Mouse (Mus musculus) intestine, embryonic 16.5 days (tissue): Measurements from ENCODE around the gene Rrp1b. TPM values are rescaled to one million over a fixed set of nuclear protein-coding genes. Genes with fewer than 3 reads are reported as not detected.
"Not testable (repeated sequence)": the region's sequence is repeated elsewhere in the genome, so short reads cannot be mapped to it uniquely, and the experiment has no call there.

ENCODE experiments used
- ATAC-seq: fragments of 200-750 bp; cut with Nextera tagmentation; 2 replicates; pipeline ENCODE4 v1.8.0; 2017; ENCODE audit warnings: moderate TSS enrichment, moderate library complexity
- H3K27ac ChIP-seq: fragments of 300-500 bp; sonication (generic); 2 replicates; pipeline ENCODE4 v1.5.1; 2014; ENCODE audit warnings: mild to moderate bottlenecking, low read length
- H3K27me3 ChIP-seq: fragments of 300-500 bp; sonication (generic); replicated peaks from 2 replicates; pipeline ENCODE4 v1.6.1; 2014; ENCODE audit warnings: low read length, control low read depth, mixed read lengths; ENCODE audit not compliant: control insufficient read depth, insufficient read depth
- H3K36me3 ChIP-seq: fragments of 300-500 bp; sonication (generic); 2 replicates; pipeline ENCODE4 v1.6.1; 2014; ENCODE audit warnings: low read length, control low read depth; ENCODE audit not compliant: control insufficient read depth, insufficient read depth
- H3K4me1 ChIP-seq: fragments of 300-500 bp; sonication (generic); 2 replicates; pipeline ENCODE4 v1.6.1; 2014; ENCODE audit warnings: low read length, control low read depth, mixed read lengths; ENCODE audit not compliant: control insufficient read depth, insufficient read depth
- H3K4me2 ChIP-seq: fragments of 300-500 bp; sonication (generic); 2 replicates; pipeline ENCODE4 v1.6.1; 2014; ENCODE audit warnings: low read depth, low read length, control low read depth
- H3K4me3 ChIP-seq: fragments of 300-500 bp; sonication (generic); 2 replicates; pipeline ENCODE4 v1.5.1; 2014; ENCODE audit warnings: mild to moderate bottlenecking, low read length
- H3K9ac ChIP-seq: fragments of 300-500 bp; sonication (generic); 2 replicates; pipeline ENCODE4 v1.6.1; 2014; ENCODE audit warnings: low read depth, low read length
- H3K9me3 ChIP-seq: fragments of 300-500 bp; sonication (generic); 2 replicates; pipeline ENCODE4 v1.6.1; 2016; ENCODE audit warnings: low read length, control low read depth; ENCODE audit not compliant: control insufficient read depth
- WGBS: fragments of 180-500 bp; shearing (Covaris S2); extraction: QIAGEN DNeasy Blood & Tissue Kit; methylation state at CpG from one replicate; pipeline ENCODE4 v1.1.7; 2014; 5-methylcytosine and 5-hydroxymethylcytosine counted together
- polyA plus RNA-seq: library from polyadenylated mRNA; unstranded; fragments of >200 nt; fragmentation: Nextera tagmentation; extraction: Ambion mirVana; gene quantifications from 2 replicates; pipeline ENCODE4 v1.2.1, GENCODE M21; 2015

Rrp1b gene
- polyA plus RNA-seq, 1 experiment from 2014 or later = 49.5 TPM

DNA sequence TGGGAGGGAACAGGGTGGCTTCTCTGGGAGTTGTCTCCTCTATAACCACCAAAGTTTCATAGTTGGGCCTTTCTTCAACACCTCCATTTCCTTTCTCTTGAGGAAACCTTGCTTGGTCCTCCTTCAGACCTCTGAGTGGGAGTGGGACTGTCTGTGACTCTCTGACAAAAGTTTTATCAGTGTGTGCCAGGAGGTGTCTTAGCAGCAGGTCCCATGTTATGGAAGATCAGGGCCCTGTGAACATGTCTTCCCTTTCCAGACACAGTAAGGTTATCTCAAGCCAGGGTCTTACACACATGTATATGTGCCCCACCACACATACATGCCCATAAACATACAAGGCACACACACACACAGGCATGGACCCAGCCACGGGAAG is 56.3 kb downstream of the Rrp1b start:
- 93% methylated on average over 1 of the region's 1 CpGs for WGBS
- H3K4me1 ChIP-seq = peaks cover 10% of the 10 kb centered on the region
- H3K27ac ChIP-seq = no peak overlapping the region
- no peak overlapping the region for H3K4me2 ChIP-seq
- H3K9me3 ChIP-seq = 0 out of 2 replicates have a peak, but pooled peaks cover 6% of the 10 kb centered on the region
- H3K36me3 ChIP-seq = no peaks in the 10 kb centered on the region
- no peaks in the 10 kb centered on the region for H3K27me3 ChIP-seq
- ATAC-seq = peak; percentile 18; the same call in 1 of the 2 replicates
- H3K4me3 ChIP-seq = no peak overlapping the region
- H3K9ac ChIP-seq = no peak overlapping the region

DNA sequence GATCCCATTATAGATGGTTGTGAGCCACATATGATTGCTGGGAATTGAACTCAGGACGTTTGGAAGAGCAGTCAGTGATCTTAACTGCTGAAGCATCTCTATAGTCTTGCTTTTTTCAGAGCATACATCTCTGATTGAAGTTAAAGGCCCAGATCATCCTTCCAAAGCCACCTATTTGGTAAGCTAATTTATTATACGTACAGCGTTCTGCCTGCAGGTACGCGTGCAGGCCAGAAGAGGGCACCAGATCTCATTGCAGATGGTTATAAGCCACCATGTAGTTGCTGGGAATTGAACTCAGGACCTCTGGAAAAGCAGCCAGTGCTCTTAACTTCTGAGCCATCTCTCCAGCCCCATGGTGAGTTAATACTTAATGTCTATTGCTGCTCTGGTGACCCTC is 57.0 kb downstream of the Rrp1b start:
- Histone ChIP-seq H3K4me3 (no peak overlapping the region), H3K4me2 (no peak overlapping the region), H3K36me3 (no peaks in the 10 kb centered on the region), H3K4me1 (peaks cover 10% of the 10 kb centered on the region), H3K27ac (no peak overlapping the region), H3K9me3 (0 out of 2 replicates have a peak, but pooled peaks cover 6% of the 10 kb centered on the region), H3K27me3 (no peaks in the 10 kb centered on the region), H3K9ac (no peak overlapping the region)
- WGBS = 89% methylated on average over 5 of the region's 5 CpGs
- no peak for ATAC-seq

DNA sequence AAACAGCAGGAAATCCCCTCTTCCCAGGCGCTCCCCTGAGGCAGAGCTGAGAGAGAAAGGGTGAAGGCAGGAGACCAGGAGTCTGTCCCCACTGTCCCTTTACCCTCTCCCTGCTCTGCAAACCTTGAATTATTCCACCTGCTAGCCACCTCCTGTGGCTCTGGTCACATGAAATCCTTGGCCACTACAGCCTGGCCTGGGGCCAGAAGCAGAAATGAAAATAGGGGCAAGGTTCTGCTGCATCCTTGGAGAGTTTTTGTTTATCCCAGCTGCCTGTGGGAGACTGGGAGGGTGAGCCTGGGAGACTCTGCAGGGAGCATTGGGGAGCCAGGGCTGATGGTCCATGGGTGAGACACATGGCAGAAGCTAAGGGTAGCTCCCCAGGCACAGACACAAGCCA is 61.8 kb downstream of the Rrp1b start:
- Histone ChIP-seq H3K27ac (no peak overlapping the region), H3K9me3 (0 out of 2 replicates have a peak, but pooled peaks cover 6% of the 10 kb centered on the region), H3K36me3 (no peaks in the 10 kb centered on the region), H3K4me2 (no peak overlapping the region), H3K9ac (no peak overlapping the region), H3K27me3 (peaks cover 5% of the 10 kb centered on the region; the same call in 1 of the 2 replicates), H3K4me3 (no peak overlapping the region), H3K4me1 (peaks cover 10% of the 10 kb centered on the region)
- ATAC-seq = no peak
- 71% methylated on average over 1 of the region's 1 CpGs for WGBS

DNA sequence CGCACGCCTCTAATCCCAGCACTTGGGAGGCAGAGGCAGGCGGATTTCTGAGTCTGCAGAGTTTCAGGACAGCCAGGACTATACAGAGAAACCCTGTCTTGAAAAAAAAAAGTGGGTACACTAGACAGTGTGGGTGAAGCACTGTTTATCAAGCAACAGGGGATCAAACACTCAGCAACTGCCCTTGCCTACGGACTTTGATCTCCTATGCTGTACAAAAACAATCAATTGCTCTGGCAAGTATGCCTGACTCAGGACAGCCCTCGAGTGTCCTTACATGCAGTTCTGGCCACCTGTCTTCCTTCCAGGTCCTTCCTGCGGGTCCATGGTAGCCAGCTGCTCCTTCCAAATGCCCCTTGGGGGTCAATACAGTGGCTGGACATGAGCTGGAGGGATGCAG is 63.0 kb downstream of the Rrp1b start:
- peak; percentile 57 for ATAC-seq
- WGBS = 76% methylated on average over 5 of the region's 6 CpGs

DNA sequence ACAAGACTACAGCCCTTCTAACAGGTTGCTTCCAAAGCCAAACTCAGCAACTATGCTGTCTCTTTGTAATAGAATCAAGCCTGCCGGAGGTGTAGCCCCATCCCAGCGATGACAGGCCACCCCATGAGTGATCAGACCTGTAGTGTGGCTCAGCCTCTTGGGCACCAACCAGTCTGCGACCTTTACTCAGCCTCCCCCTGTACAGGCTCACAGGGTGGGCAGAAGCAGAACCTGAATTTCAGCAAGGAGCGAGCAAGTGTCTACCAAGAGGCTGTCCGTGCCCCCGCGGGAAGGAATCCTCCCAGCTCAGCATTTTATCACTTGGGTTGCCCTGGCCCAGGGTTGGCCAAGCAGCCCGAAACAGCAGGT is 63.7 kb downstream of the Rrp1b start:
- Histone ChIP-seq H3K9me3 (no peaks in the 10 kb centered on the region), H3K9ac (peak overlapping the region; percentile 66), H3K27me3 (peaks cover 5% of the 10 kb centered on the region; the same call in 1 of the 2 replicates), H3K4me2 (peak overlapping the region; percentile 94), H3K36me3 (no peaks in the 10 kb centered on the region), H3K4me1 (peaks cover 10% of the 10 kb centered on the region), H3K27ac (peak overlapping the region; percentile 34), H3K4me3 (peak overlapping the region; percentile 51)
- ATAC-seq = peak; percentile 48
- WGBS = 26% methylated on average over 8 of the region's 8 CpGs

More for the DNA sequence above, 63.0 kb downstream of the Rrp1b start:
- H3K4me2 ChIP-seq, H3K36me3 ChIP-seq, H3K27ac ChIP-seq, H3K4me1 ChIP-seq, H3K9me3 ChIP-seq, H3K9ac ChIP-seq, H3K27me3 ChIP-seq, H3K4me3 ChIP-seq: not testable (repeated sequence)

DNA sequence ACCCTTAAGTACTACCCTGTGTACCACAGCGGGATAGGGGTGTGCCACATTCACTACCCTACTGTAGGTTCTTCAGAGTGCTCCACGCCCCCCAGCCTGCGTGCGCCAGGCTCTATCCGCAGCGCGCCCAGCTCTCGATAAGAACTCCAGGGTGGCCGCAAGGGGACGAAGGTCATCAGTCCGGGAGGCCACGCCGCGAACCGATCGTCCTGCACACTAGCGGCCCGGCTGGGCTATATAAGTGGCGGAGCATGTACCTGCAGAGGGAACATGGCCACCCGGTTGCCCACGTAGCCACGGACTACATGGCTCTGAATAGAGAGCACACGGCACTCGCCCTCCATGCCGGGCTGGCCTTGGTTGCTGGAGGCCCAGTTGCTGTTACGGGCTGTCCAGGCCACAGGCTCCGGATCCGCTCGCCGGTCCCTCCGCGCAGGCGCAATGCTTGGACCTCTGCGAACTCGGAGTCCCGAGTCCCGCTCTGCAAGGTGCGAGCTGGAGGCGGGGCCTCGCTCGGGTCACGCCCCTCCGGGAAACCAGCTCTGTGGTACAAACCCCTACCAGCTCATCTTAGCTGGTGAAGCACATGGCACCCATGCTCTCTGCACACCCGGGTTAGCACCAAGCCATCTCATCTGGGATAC is 64.2 kb downstream of the Rrp1b start:
- Histone ChIP-seq H3K4me3 (peak overlapping the region; percentile 51), H3K9ac (peak overlapping the region; percentile 66), H3K4me2 (peak overlapping the region; percentile 94), H3K9me3 (no peaks in the 10 kb centered on the region), H3K27ac (peak overlapping the region; percentile 40), H3K4me1 (peaks cover 10% of the 10 kb centered on the region), H3K36me3 (no peaks in the 10 kb centered on the region), H3K27me3 (peaks cover 5% of the 10 kb centered on the region; the same call in 1 of the 2 replicates)
- WGBS = under 1% methylated on average over 44 of the region's 44 CpGs
- ATAC-seq = peak; percentile 89

DNA sequence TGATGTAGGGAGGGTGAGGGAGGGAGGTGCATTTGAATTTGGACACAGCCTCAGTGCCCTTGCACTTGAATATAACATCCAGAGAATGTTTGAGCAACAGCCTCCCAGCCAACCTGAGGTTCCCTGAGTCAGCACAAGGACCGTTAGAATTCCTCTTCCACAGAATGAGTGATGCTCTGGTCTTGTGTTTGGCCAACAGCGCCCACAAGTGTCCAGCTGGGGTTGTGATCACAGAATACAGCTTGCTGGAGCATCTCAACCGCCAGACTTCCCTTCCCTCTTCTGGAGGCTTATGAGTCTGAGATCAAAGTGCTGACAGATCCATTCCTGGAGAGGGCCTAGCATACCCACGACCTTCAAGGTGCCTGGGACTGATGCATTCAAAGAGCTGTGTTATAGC is 67.2 kb downstream of the Rrp1b start:
- 19% methylated on average over 4 of the region's 4 CpGs for WGBS
- Histone ChIP-seq H3K4me1 (peaks cover 10% of the 10 kb centered on the region), H3K4me3 (no peak overlapping the region), H3K27ac (no peak overlapping the region), H3K36me3 (no peaks in the 10 kb centered on the region), H3K27me3 (peaks cover 5% of the 10 kb centered on the region; the same call in 1 of the 2 replicates), H3K4me2 (no peak overlapping the region), H3K9me3 (no peaks in the 10 kb centered on the region), H3K9ac (no peak overlapping the region)
- no peak for ATAC-seq

DNA sequence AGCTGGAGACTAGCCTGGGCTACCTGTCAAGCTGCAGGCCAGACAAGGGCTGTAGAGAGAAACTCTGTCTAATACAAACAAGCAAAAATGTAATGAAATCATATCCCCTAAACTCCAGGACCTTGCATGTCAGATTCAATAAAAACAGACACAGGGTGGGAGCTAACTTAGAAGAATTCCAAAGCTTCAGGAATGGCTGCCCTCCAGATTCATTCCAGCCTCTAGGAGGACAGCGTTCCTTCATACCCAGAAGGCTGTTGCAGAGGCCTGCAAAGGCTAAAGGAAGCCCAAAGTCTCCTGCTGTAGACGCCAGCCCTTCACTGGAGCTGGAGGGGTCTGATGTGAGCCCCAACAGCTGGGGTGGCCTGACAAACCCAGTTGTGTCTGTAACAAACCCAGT is 70.5 kb downstream of the Rrp1b start:
- Histone ChIP-seq H3K9ac (no peak overlapping the region), H3K4me3 (no peak overlapping the region)
- no peak for ATAC-seq

DNA sequence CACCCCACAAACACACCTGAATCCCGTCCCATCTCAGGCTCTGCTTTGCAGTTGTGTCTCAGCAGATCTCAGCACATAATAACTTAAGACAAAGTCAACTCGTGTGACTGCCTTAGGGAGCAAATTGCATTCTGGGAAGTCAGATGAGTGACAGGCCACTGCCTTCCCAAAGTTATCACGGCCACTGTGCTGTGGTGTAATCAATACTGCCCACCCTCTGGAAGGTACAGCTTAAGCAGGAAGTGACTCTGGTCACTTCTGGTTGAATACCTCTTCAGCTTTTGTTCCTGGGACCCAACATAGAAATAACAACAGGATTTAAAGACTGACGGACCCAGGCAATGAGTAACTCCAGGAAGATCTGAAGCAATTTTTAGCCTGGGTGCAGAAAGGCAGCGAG is 72.0 kb downstream of the Rrp1b start:
- no peaks in the 10 kb centered on the region for H3K36me3 ChIP-seq
- no peaks in the 10 kb centered on the region; the same call in 1 of the 2 replicates for H3K27me3 ChIP-seq
- no peak overlapping the region for H3K9ac ChIP-seq
- no peaks in the 10 kb centered on the region for H3K4me1 ChIP-seq
- ATAC-seq = no peak
- no peaks in the 10 kb centered on the region for H3K9me3 ChIP-seq
- no peak overlapping the region for H3K4me3 ChIP-seq
- no peak overlapping the region for H3K4me2 ChIP-seq
- H3K27ac ChIP-seq = no peak overlapping the region
- 61% methylated on average over 5 of the region's 5 CpGs for WGBS

More for the DNA sequence above, 70.5 kb downstream of the Rrp1b start:
- no peaks in the 10 kb centered on the region for H3K36me3 ChIP-seq
- no peaks in the 10 kb centered on the region for H3K9me3 ChIP-seq
- no peak overlapping the region for H3K27ac ChIP-seq
- H3K4me2 ChIP-seq = no peak overlapping the region
- no peaks in the 10 kb centered on the region for H3K4me1 ChIP-seq
- H3K27me3 ChIP-seq = no peaks in the 10 kb centered on the region; the same call in 1 of the 2 replicates
- 68% methylated on average over 2 of the region's 2 CpGs for WGBS
